Mouse (Mus musculus): ENCODE data around the gene Maml1. TPM values are rescaled to one million over a fixed set of nuclear protein-coding genes. Genes with fewer than 3 reads are reported as not detected.

Gene Maml1
- total RNA-seq, 1 experiment, result 7.6 TPM

GRCm38 (mm10) chr11:50254010-50254580, 38.0 kb downstream of the Maml1 start:
- no peak for DNase-seq (ENCODE audit: low read depth, low spot score)
- no peak for TF ChIP-seq ZNF384 (IDR thresholded peaks at IDR 0.05; ENCODE audit: low read depth, low read length)
- TF ChIP-seq CHD2 (IDR thresholded peaks at IDR 0.05; ENCODE audit: low read depth, low read length), result no peak
- no peak for TF ChIP-seq ZC3H11A (IDR thresholded peaks at IDR 0.05; ENCODE audit: borderline replicate concordance, low read depth, low read length)
- TF ChIP-seq HCFC1 (IDR thresholded peaks at IDR 0.05; ENCODE audit: borderline replicate concordance, insufficient read depth, low read length), result no peak
- no peak for TF ChIP-seq MAFK (IDR thresholded peaks at IDR 0.05; ENCODE audit: insufficient read depth, low read depth, low read length)
- in situ Hi-C loops (cut with MboI; ENCODE audit: low sequenced_read_pairs in 2 of 2, unreplicated experiment in 2 of 2), result no loop called here
- peaks cover 4 to 22% of the 10 kb centered on the region in 2 experiments; a peak in 3 of 4 replicates for H3K4me1 ChIP-seq (ENCODE audit: control insufficient read depth in 2 of 2, insufficient read depth in 2 of 2, low read length in 2 of 2, poor library complexity in 1 of 2)
- no peaks in the 10 kb centered on the region for H3K9me3 ChIP-seq (ENCODE audit: control insufficient read depth, insufficient read depth, low read depth, low read length)
- H3K9ac ChIP-seq (ENCODE audit: insufficient read depth, low read depth, low read length, poor library complexity, severe bottlenecking), result no peak overlapping the region; the same call in 1 of the 2 replicates
- H3K4me3 ChIP-seq (ENCODE audit: insufficient read depth in 1 of 2, low read depth in 1 of 2, low read length in 2 of 2, poor library complexity in 1 of 2, severe bottlenecking in 1 of 2), result peak overlapping the region in 1 of 2 experiments; percentile 14
- peaks cover 13% of the 10 kb centered on the region for H3K36me3 ChIP-seq (ENCODE audit: control insufficient read depth, insufficient read depth, low read length, poor library complexity, severe bottlenecking)
- no peak overlapping the region for H3K27ac ChIP-seq (ENCODE audit: insufficient read depth, low read depth, low read length, poor library complexity, severe bottlenecking)

GRCm38 (mm10) chr11:50253393-50253792, 38.7 kb downstream of the Maml1 start:
- Histone ChIP-seq H3K27ac (ENCODE audit: insufficient read depth, low read depth, low read length, poor library complexity, severe bottlenecking) (peak overlapping the region; percentile 91; the same call in 1 of the 2 replicates), H3K9me3 (ENCODE audit: control insufficient read depth, insufficient read depth, low read depth, low read length) (no peaks in the 10 kb centered on the region), H3K4me3 (ENCODE audit: insufficient read depth in 1 of 2, low read depth in 1 of 2, low read length in 2 of 2, poor library complexity in 1 of 2, severe bottlenecking in 1 of 2) (peak overlapping the region in 1 of 2 experiments; percentile 32; a peak in 3 of 4 replicates), H3K4me1 (ENCODE audit: control insufficient read depth in 2 of 2, insufficient read depth in 2 of 2, low read length in 2 of 2, poor library complexity in 1 of 2) (peaks cover 4 to 23% of the 10 kb centered on the region in 2 experiments; a peak in 3 of 4 replicates), H3K9ac (ENCODE audit: insufficient read depth, low read depth, low read length, poor library complexity, severe bottlenecking) (peak overlapping the region; percentile 74; the same call in 1 of the 2 replicates), H3K36me3 (ENCODE audit: control insufficient read depth, insufficient read depth, low read length, poor library complexity, severe bottlenecking) (peaks cover 7% of the 10 kb centered on the region)
- DNase-seq (ENCODE audit: low read depth, low spot score), result no peak
- TF ChIP-seq MAFK (IDR thresholded peaks at IDR 0.05; ENCODE audit: insufficient read depth, low read depth, low read length), result no peak
- no peak for TF ChIP-seq HCFC1 (IDR thresholded peaks at IDR 0.05; ENCODE audit: borderline replicate concordance, insufficient read depth, low read length)
- TF ChIP-seq ZC3H11A (IDR thresholded peaks at IDR 0.05; ENCODE audit: borderline replicate concordance, low read depth, low read length), result no peak
- no peak for TF ChIP-seq ZNF384 (IDR thresholded peaks at IDR 0.05; ENCODE audit: low read depth, low read length)
- no peak for TF ChIP-seq CHD2 (IDR thresholded peaks at IDR 0.05; ENCODE audit: low read depth, low read length)
- in situ Hi-C loops (cut with MboI; ENCODE audit: low sequenced_read_pairs in 2 of 2, unreplicated experiment in 2 of 2), result no loop called here

- DNase-seq (ENCODE audit: low read depth, low spot score), result no peak
- Histone ChIP-seq H3K9ac (ENCODE audit: insufficient read depth, low read depth, low read length, poor library complexity, severe bottlenecking) (peak overlapping the region; percentile 74), H3K9me3 (ENCODE audit: control insufficient read depth, insufficient read depth, low read depth, low read length) (no peaks in the 10 kb centered on the region), H3K36me3 (ENCODE audit: control insufficient read depth, insufficient read depth, low read length, poor library complexity, severe bottlenecking) (peaks cover 1% of the 10 kb centered on the region), H3K4me3 (ENCODE audit: insufficient read depth in 1 of 2, low read depth in 1 of 2, low read length in 2 of 2, poor library complexity in 1 of 2, severe bottlenecking in 1 of 2) (peak overlapping the region; percentile 14 to 32; a peak in 3 of 4 replicates), H3K27ac (ENCODE audit: insufficient read depth, low read depth, low read length, poor library complexity, severe bottlenecking) (peak overlapping the region; percentile 91), H3K4me1 (ENCODE audit: control insufficient read depth in 2 of 2, insufficient read depth in 2 of 2, low read length in 2 of 2, poor library complexity in 1 of 2) (peaks cover 4 to 23% of the 10 kb centered on the region in 2 experiments; a peak in 3 of 4 replicates)
- in situ Hi-C loops (cut with MboI; ENCODE audit: low sequenced_read_pairs in 2 of 2, unreplicated experiment in 2 of 2), result no loop called here
- TF ChIP-seq CHD2 (IDR thresholded peaks at IDR 0.05; ENCODE audit: low read depth, low read length) (no peak), HCFC1 (IDR thresholded peaks at IDR 0.05; ENCODE audit: borderline replicate concordance, insufficient read depth, low read length) (no peak), ZNF384 (IDR thresholded peaks at IDR 0.05; ENCODE audit: low read depth, low read length) (no peak), ZC3H11A (IDR thresholded peaks at IDR 0.05; ENCODE audit: borderline replicate concordance, low read depth, low read length) (no peak), MAFK (IDR thresholded peaks at IDR 0.05; ENCODE audit: insufficient read depth, low read depth, low read length) (no peak)
These were observed 39.3 kb downstream of the Maml1 start for GRCm38 (mm10) chr11:50252684-50253265.

- Histone ChIP-seq H3K4me1 (ENCODE audit: control insufficient read depth in 2 of 2, insufficient read depth in 2 of 2, low read length in 2 of 2, poor library complexity in 1 of 2) (peaks cover 4 to 23% of the 10 kb centered on the region in 2 experiments; a peak in 3 of 4 replicates), H3K36me3 (ENCODE audit: control insufficient read depth, insufficient read depth, low read length, poor library complexity, severe bottlenecking) (no peaks in the 10 kb centered on the region; the same call in 1 of the 2 replicates), H3K4me3 (ENCODE audit: insufficient read depth in 1 of 2, low read depth in 1 of 2, low read length in 2 of 2, poor library complexity in 1 of 2, severe bottlenecking in 1 of 2) (peak overlapping the region; percentile 14 to 32; a peak in 3 of 4 replicates), H3K9ac (ENCODE audit: insufficient read depth, low read depth, low read length, poor library complexity, severe bottlenecking) (peak overlapping the region; percentile 74), H3K9me3 (ENCODE audit: control insufficient read depth, insufficient read depth, low read depth, low read length) (no peaks in the 10 kb centered on the region), H3K27ac (ENCODE audit: insufficient read depth, low read depth, low read length, poor library complexity, severe bottlenecking) (peak overlapping the region; percentile 91)
- TF ChIP-seq MAFK (IDR thresholded peaks at IDR 0.05; ENCODE audit: insufficient read depth, low read depth, low read length) (no peak), ZNF384 (IDR thresholded peaks at IDR 0.05; ENCODE audit: low read depth, low read length) (no peak), ZC3H11A (IDR thresholded peaks at IDR 0.05; ENCODE audit: borderline replicate concordance, low read depth, low read length) (no peak), HCFC1 (IDR thresholded peaks at IDR 0.05; ENCODE audit: borderline replicate concordance, insufficient read depth, low read length) (no peak), CHD2 (IDR thresholded peaks at IDR 0.05; ENCODE audit: low read depth, low read length) (no peak)
- peak; percentile 49 for DNase-seq (ENCODE audit: low read depth, low spot score)
- in situ Hi-C loops (cut with MboI; ENCODE audit: low sequenced_read_pairs in 2 of 2, unreplicated experiment in 2 of 2), result no loop called here
These were observed 39.9 kb downstream of the Maml1 start for GRCm38 (mm10) chr11:50252166-50252565.

All from ES-E14 (cell line).